Mouse (Mus musculus) liver, embryonic 13.5 days (tissue): ENCODE data around the gene AL607142.1. TPM values are rescaled to one million over a fixed set of nuclear protein-coding genes. Genes with fewer than 3 reads are reported as not detected.

Experiments
- ATAC-seq: fragments of 200-750 bp; cut with Nextera tagmentation; 2 replicates; pipeline ENCODE4 v1.8.0; 2017; ENCODE audit warnings: low read depth, mild to moderate bottlenecking, moderate number of reproducible peaks, moderate library complexity
- DNase-seq: peaks from one replicate; pipeline ENCODE4 v3.0.0; 2022
- H3K27ac ChIP-seq: fragments of 300-500 bp; sonication (generic); 2 replicates; pipeline ENCODE4 v1.5.1; 2015; ENCODE audit warnings: moderate library complexity, mild to moderate bottlenecking, inconsistent platforms
- H3K27me3 ChIP-seq: fragments of 300-500 bp; sonication (generic); 2 replicates; pipeline ENCODE4 v1.6.1; 2015; ENCODE audit warnings: mild to moderate bottlenecking, inconsistent platforms
- H3K36me3 ChIP-seq: fragments of 300-500 bp; sonication (generic); 2 replicates; pipeline ENCODE4 v1.6.1; 2015; ENCODE audit warnings: mild to moderate bottlenecking, inconsistent platforms
- H3K4me1 ChIP-seq: fragments of 300-500 bp; sonication (generic); replicated peaks from 2 replicates; pipeline ENCODE4 v1.6.1; 2015; ENCODE audit warnings: inconsistent platforms
- H3K4me2 ChIP-seq: fragments of 300-500 bp; sonication (generic); 2 replicates; pipeline ENCODE4 v1.6.1; 2015; ENCODE audit warnings: inconsistent platforms, mild to moderate bottlenecking, moderate library complexity
- H3K4me3 ChIP-seq: fragments of 300-500 bp; sonication (generic); replicated peaks from 2 replicates; pipeline ENCODE4 v1.5.1; 2015; ENCODE audit warnings: mild to moderate bottlenecking, inconsistent platforms
- H3K9ac ChIP-seq: fragments of 300-500 bp; sonication (generic); 2 replicates; pipeline ENCODE4 v1.6.1; 2015; ENCODE audit warnings: mild to moderate bottlenecking, inconsistent platforms
- H3K9me3 ChIP-seq: fragments of 300-500 bp; sonication (generic); replicated peaks from 2 replicates; pipeline ENCODE4 v1.6.1; 2016; ENCODE audit warnings: inconsistent platforms
- WGBS: fragments of 180-500 bp; shearing (Covaris S2); methylation state at CpG from one replicate; pipeline ENCODE4 v1.1.7; 2015; ENCODE audit not compliant: insufficient replicate concordance; 5-methylcytosine and 5-hydroxymethylcytosine counted together
- polyA plus RNA-seq: library from polyadenylated mRNA; unstranded; fragments of >200 nt; fragmentation: Nextera tagmentation; extraction: Ambion mirVana; gene quantifications from 2 replicates; pipeline ENCODE4 v1.2.1, GENCODE M21; 2015

Gene AL607142.1
- polyA plus RNA-seq, 1 experiment from 2014 or later, result not detected

- ATAC-seq (no peak; the same call in 1 of the 2 replicates), DNase-seq (no peak)
- peaks cover 5% of the 10 kb centered on the region; the same call in 1 of the 2 replicates for H3K27me3 ChIP-seq
- no peak overlapping the region for H3K4me3 ChIP-seq
- no peak overlapping the region for H3K27ac ChIP-seq
- H3K4me2 ChIP-seq, result no peak overlapping the region
- WGBS, result 61% methylated on average over 9 of the region's 9 CpGs
- no peak overlapping the region for H3K9ac ChIP-seq
- no peaks in the 10 kb centered on the region for H3K9me3 ChIP-seq
- H3K36me3 ChIP-seq, result no peaks in the 10 kb centered on the region
- H3K4me1 ChIP-seq, result no peaks in the 10 kb centered on the region
These were observed 78.1 kb downstream of the AL607142.1 start for GRCm38 (mm10) chr4:120142905-120143304.

Other genes with a start within 250 kb of the AL607142.1 start
- gene Edn2, start 96.2 kb downstream of the AL607142.1 start, polyA plus RNA-seq, result 0.07 and 0.24 TPM in 2 replicates
- not detected in 2 replicates for gene Foxo6, start 222.4 kb downstream of the AL607142.1 start, polyA plus RNA-seq